Mouse (Mus musculus) cerebellum, adult 2 months (tissue): ENCODE data around the gene Dnaaf5. TPM values are rescaled to one million over a fixed set of nuclear protein-coding genes. Genes with fewer than 3 reads are reported as not detected.
A peak's percentile ranks its signal among the peaks of the same experiment; 100 is the strongest.

ENCODE experiments used
- DNase-seq, 2 experiments: peaks; one replicate each; pipeline ENCODE4 v3.0.0; 2021
- H3K27ac ChIP-seq: fragments of 200-500 bp; 2 replicates; pipeline ENCODE4 v1.5.1; 2012; ENCODE audit warnings: low read length, control low read depth, inconsistent platforms; ENCODE audit not compliant: insufficient read depth
- H3K27me3 ChIP-seq: fragments of 200-500 bp; 2 replicates; pipeline ENCODE4 v1.6.1; 2012; ENCODE audit warnings: inconsistent platforms, mild to moderate bottlenecking, low read length, moderate library complexity; ENCODE audit not compliant: control insufficient read depth, insufficient read depth
- H3K4me1 ChIP-seq: fragments of 200-500 bp; 2 replicates; pipeline ENCODE4 v1.6.1; 2011; ENCODE audit warnings: low read length; ENCODE audit not compliant: control insufficient read depth, insufficient read depth
- H3K4me3 ChIP-seq: fragments of 200-500 bp; replicated peaks from 2 replicates; pipeline ENCODE3; 2011; ENCODE audit warnings: mild to moderate bottlenecking, low read depth, low read length, control low read depth; ENCODE audit not compliant: insufficient read depth
- CTCF ChIP-seq: fragments of 200-500 bp; IDR thresholded peaks from 2 replicates; pipeline ENCODE4 v1.5.1; 2011; ENCODE audit warnings: low read depth, mild to moderate bottlenecking, control low read depth, low read length, moderate library complexity, borderline replicate concordance; ENCODE audit not compliant: insufficient read depth
- POLR2A ChIP-seq: fragments of 200-500 bp; IDR thresholded peaks from 2 replicates; pipeline ENCODE4 v1.6.1; 2011; ENCODE audit warnings: low read length, control low read depth, borderline replicate concordance; ENCODE audit not compliant: insufficient read depth
- WGBS: fragments of 180-500 bp; shearing (Covaris S2); methylation state at CpG from one replicate; pipeline ENCODE4 v1.1.7; 2018; 5-methylcytosine and 5-hydroxymethylcytosine counted together
- polyA plus RNA-seq: library from polyadenylated mRNA; depleted of rRNA; stranded (reverse); fragments of >200 nt; gene quantifications from 2 replicates; pipeline ENCODE4 v1.2.3, GENCODE M21; 2012

Gene Dnaaf5
- polyA plus RNA-seq, 1 experiment = 7.0 TPM

DNA sequence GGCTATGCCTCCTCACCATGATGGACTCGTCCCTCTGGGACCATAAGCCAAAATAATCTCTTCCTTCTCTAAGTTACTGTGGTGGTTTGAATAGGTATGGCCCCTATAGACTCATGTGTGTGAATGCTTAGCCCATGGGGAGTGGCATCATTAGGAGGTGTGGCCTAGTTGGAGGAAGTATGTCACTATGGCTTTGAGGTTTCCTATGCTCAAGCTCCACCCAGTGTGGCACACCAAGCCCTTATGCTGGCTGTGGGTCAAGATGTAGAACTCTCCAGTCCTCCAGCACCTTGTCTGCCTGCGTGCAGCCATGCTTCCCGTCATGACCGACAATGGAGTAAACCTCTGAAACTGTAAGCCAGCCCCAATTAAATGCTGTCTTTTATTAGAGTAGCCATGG, 4.3 kb upstream of the Dnaaf5 start:
- TF ChIP-seq CTCF (no peak), POLR2A (no peak)
- H3K4me1 ChIP-seq = peaks cover 54% of the 10 kb centered on the region
- no peak overlapping the region for H3K27ac ChIP-seq
- no peaks in the 10 kb centered on the region for H3K27me3 ChIP-seq
- no peak for DNase-seq
- no peak overlapping the region for H3K4me3 ChIP-seq
- 75% methylated on average over 4 of the region's 4 CpGs for WGBS

DNA sequence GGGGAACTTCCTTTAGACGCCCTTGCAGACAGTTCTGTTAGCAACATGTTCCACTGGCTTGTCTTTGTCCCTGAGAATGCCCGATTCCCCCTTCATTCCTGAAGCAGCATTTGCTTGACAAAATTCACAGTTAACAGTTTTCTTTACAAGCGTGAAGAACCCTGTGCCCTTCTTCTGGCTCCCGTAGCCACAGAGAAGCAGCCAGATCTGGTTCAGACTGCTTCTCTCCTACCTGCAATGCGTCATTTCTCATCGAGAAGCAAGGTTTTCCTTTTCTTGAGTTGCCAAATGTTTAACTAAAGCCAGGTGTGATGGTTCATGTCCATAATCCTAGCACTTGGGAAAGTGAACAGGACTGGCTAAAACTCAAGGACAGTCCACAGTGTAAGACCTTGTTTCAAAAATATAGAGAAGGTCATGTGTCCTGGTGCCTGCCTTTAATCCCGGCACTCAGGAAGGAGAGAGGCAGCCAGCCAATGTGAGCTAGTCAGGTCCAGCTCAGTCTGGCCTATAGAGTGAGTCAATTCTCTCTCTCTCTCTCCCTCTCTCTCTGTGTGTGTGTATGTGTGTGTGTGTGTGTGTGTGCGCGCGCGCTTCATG, 3.4 kb upstream of the Dnaaf5 start:
- TF ChIP-seq POLR2A = no peak
- TF ChIP-seq CTCF = no peak
- DNase-seq = peak; percentile 59 to 78
- H3K4me1 ChIP-seq = peaks cover 49% of the 10 kb centered on the region
- H3K27ac ChIP-seq = peak overlapping the region; percentile 53
- no peak overlapping the region for H3K4me3 ChIP-seq
- WGBS = 28% methylated on average over 11 of the region's 11 CpGs
- H3K27me3 ChIP-seq = no peaks in the 10 kb centered on the region

DNA sequence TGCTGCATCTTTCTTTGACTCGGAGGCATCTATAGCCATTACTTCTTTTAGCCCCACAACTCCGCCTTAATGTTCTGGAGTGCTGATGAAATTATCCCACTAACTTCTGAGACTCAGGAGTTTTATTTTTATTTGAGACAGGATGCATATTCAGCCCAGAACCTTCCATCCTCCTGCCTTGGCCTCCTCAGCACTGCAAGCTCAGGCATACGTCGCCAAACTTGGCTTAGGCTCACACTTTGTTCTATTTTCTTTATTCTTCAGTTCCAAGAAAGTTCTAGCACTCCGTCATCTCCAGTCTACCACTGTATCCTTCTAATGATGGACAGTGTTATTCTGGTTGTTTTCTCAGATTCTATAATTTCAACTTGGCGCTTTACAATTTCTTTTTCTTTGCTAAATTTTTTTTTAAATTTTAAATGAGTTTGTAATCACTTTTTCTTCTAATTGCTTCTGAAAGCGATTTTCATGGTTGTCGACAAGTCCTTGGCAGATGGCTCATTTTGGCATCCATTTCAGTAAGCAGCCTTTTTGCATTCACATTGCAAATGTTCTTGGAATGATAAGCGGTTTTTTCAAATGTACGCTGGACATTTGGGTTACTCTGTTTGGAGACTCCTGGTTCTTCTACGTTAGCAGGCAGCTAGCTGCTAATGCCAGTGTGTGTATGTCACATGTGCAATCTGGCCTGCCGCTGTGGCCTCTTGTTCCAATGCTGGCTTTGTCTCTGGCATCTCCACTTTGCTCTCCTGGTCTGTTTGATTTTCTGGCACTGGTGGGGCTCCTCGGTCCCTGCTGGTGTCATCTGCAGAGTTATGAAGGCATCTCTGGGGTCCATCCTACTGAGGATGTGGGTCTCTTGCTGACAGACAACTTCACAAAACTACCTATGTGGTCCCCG, 2.6 kb upstream of the Dnaaf5 start:
- TF ChIP-seq POLR2A (no peak), CTCF (no peak)
- peak; percentile 53 to 83 for DNase-seq
- Histone ChIP-seq H3K4me1 (peaks cover 49% of the 10 kb centered on the region), H3K4me3 (no peak overlapping the region), H3K27me3 (no peaks in the 10 kb centered on the region), H3K27ac (peak overlapping the region; percentile 70)
- 26% methylated on average over 14 of the region's 14 CpGs for WGBS

DNA sequence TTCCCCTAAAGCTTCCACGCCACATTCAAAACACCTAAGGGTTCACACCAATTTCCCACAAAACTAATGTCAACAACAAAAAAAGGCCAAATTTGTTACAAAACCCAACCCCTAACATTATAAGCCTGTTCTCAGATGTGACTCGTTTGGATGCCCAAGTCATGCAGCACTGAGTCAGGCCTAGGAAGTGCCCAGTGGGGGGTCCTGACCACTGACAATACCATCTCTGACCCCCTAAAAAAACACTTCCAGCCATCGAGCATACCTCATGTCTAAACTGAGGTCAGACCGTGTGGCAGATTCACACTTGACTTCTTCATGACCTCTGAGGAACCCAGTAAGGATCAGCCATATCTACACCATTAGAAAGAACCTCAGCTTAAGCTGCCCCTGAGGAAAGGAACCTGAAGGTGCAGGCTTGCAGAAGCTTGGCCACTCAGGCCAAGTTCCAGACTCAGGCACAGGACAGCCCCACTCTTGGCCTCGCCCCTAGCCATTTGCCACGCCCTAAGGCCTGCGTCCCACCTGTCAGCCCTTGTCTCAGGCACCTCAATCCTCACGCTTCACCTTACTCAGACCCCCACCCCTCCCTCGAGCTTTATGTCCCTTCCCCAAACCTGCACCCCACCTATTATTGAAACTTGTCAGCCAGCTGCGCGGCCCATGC, 884 bp upstream of the Dnaaf5 start:
- Histone ChIP-seq H3K4me1 (peaks cover 42% of the 10 kb centered on the region), H3K27me3 (no peaks in the 10 kb centered on the region), H3K4me3 (peak overlapping the region; percentile 56), H3K27ac (peak overlapping the region; percentile 27)
- WGBS = 27% methylated on average over 11 of the region's 11 CpGs
- no peak for TF ChIP-seq CTCF
- no peak for TF ChIP-seq POLR2A
- DNase-seq = peak in 1 of 2 experiments; percentile 49

DNA sequence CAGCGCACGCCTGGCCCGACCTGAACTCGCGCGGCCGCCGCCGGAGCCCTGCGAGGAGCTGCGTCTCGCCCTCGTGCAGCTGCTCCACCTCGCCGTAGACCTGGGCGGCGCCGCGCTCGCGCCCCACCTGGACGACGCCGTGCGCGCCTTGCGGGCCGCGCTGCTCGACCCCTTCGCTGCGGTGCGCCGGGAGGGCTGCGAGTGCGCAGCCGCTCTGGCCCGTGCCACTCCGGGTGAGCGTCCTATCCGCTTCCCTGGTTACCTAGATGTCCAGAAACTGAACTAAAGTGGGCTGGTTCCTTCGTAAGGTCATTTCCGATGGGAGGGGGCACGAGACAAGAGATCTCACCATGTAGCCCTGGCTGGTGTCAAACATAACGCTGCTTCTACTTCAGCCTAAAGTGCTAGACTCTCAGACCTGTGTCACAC, 594 bp downstream of the Dnaaf5 start:
- peak; percentile 55 to 58 for DNase-seq
- H3K27me3 ChIP-seq = no peaks in the 10 kb centered on the region
- TF ChIP-seq CTCF (no peak), POLR2A (no peak)
- WGBS = under 1% methylated on average over 45 of the region's 45 CpGs
- H3K27ac ChIP-seq = no peak overlapping the region
- peaks cover 35% of the 10 kb centered on the region for H3K4me1 ChIP-seq
- H3K4me3 ChIP-seq = peak overlapping the region; percentile 56

DNA sequence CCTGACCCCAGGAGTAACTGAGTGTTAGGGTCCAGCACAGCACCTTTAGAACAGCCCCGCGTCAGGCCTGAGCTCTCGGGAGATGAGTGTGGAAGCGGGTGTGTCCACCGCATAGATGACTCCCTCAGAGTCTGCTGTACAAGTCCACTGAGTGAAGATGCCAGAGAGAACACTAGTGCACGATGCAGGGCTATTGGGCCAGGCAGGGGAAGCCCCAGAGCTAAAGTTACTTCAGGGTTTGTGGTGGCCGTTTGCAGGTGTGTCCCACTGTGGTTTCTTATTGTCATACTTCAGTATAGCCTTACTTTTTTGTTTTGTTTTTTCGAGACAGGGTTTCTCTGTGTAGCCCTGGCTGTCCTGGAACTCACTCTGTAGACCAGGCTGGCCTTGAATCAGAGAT, 10.9 kb downstream of the Dnaaf5 start:
- H3K4me3 ChIP-seq = no peak overlapping the region
- H3K27ac ChIP-seq = no peak overlapping the region
- no peak for DNase-seq
- 89% methylated on average over 8 of the region's 8 CpGs for WGBS
- no peaks in the 10 kb centered on the region for H3K4me1 ChIP-seq
- TF ChIP-seq CTCF (no peak), POLR2A (no peak)
- no peaks in the 10 kb centered on the region for H3K27me3 ChIP-seq

DNA sequence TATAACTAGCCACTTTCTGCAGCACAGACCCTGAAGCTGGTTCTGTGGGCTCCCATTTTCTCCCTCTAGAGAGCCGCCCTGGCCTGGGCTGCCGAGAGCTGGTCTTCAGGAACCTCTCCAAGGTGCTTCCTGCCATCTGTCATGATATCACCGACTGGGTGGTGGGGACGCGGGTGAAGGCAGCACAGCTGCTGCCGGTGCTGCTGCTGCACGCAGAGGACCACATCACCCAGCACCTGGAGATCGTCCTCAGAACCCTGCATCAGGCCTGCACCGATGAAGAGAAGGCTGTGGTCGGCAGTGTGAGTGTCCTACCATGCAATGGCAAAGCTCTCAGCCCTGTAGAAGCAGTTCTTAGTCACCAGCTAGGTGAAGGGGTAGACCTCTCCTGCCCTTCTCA, 11.6 kb downstream of the Dnaaf5 start:
- TF ChIP-seq POLR2A = no peak
- no peak for TF ChIP-seq CTCF
- H3K27ac ChIP-seq = no peak overlapping the region
- no peak for DNase-seq
- no peaks in the 10 kb centered on the region for H3K27me3 ChIP-seq
- no peaks in the 10 kb centered on the region for H3K4me1 ChIP-seq
- H3K4me3 ChIP-seq = no peak overlapping the region
- WGBS = 56% methylated on average over 10 of the region's 10 CpGs

DNA sequence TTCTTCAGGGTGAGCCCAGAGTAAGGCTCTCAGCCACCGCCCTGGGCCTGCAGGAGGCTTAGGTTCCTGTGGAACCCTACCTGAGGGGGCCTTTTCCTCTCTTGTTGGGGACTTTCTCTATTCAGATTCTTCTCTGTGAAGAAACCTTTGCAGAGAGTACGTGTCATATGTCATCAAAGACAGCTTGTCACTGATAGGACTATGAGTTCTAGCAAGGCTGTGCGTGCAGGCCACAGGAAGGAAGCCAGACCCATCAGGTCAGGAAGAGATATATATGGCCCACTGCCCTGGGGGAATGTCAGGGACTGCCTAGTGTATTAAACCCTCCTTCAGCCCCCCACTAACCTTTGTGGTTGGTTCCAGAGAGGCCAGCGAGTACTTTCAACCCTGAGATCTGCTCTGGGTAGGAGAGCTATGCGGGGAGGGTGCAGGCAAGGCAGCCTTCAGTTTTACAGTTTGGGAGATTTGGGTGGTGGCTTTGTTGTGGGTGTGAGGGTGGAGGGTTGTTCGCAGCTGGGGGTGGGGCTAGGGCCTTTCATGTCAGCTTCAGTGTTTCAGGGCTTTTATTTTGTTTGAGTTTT, 16.8 kb downstream of the Dnaaf5 start:
- Histone ChIP-seq H3K27me3 (no peaks in the 10 kb centered on the region), H3K4me1 (no peaks in the 10 kb centered on the region), H3K27ac (no peak overlapping the region), H3K4me3 (no peak overlapping the region)
- WGBS = 95% methylated on average over 6 of the region's 6 CpGs
- no peak for DNase-seq
- no peak for TF ChIP-seq CTCF
- TF ChIP-seq POLR2A = no peak
